Mouse (Mus musculus): Measurements from ENCODE around the gene Igsf9b. TPM values are rescaled to one million over a fixed set of nuclear protein-coding genes. Genes with fewer than 3 reads are reported as not detected.

Gene Igsf9b
- 1.3 and 1.4 TPM in 2 replicates for polyA plus RNA-seq (2015; fragmentation: Nextera tagmentation; extraction: Ambion mirVana)

DNA sequence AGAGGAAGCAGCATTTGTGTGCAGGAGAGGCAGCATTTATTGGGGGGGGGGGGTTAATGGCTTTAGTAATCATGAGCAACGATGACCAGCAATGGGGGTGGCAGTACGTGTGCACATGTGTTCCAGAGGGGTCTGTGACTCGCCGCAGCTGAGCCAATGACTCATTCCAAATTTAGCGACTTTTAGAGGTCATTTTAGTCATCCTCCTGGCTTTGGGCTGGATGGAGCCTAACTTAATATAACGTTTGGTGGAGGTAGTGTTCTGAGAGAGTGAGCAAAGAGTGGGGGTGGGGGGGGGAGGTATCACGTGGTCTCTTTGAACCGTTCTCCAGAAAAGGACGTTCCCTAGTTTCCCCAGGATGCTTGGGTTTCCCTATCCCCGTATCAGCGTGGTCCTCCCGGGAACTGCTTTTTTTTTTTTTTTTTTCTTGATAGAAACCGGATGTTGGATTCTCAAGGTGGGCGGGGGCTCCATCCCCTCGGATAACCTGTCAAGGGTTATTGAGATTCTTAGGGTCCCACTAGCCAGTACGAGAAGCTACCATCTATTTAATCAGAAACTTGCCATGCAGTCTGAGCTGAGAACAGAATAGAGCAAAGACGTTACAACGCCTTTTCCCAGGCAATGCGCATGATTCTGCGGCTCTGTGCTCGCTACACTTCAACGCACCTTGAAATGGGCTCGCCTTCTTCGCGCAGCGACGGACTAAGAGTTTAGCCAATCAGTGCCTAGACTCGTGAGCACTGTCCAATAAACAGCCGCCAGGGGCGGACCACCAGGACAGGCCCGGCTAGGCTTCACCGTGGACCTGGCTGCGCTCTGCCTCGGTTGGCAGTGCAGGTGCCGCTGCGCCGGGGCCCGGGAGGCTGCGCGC lies at the start of gene Igsf9b:
Gene Igsf9b, plus strand, starts transcription at position 794 of the 875 bp plus-strand sequence.

DNA sequence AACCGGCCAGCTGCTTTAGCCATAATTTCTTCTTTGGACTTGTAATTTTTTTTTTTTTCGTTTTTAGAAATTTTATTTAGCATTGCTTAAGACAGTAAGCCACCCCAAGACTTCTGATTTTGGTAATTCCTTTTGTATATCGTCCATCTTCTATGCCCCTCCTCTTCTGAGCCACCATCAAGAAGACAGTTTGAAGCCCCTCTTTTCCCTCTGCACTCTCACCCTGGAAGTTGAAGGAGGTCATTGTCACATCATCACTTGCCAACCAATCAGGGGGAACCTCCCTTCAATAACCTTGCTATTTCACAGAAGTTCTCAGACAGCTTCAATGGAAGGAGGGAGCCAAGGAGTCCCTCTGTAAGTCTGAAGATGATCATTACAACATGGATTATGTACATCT lies 97.5 kb downstream of the Igsf9b start, which contains the start of gene Spata19:
Gene Spata19, plus strand, starts transcription at position 301 of the 400 bp plus-strand sequence.

Other genes starting within 250 kb of the Igsf9b start
- 69.7 and 69.9 TPM in 2 replicates for gene Jam3, start 143.8 kb upstream of the Igsf9b start, polyA plus RNA-seq (2015; fragmentation: Nextera tagmentation; extraction: Ambion mirVana)
- gene Spata19, start 97.6 kb downstream of the Igsf9b start, polyA plus RNA-seq (2015; fragmentation: Nextera tagmentation; extraction: Ambion mirVana): not detected in 2 replicates

Data from skeletal muscle tissue, postnatal 0 days (tissue).